Mouse (Mus musculus): ENCODE data around the gene Prickle1. TPM values are rescaled to one million over a fixed set of nuclear protein-coding genes. Genes with fewer than 3 reads are reported as not detected.

The Prickle1 gene
- total and polyA plus RNA-seq, 3 experiments = 0.64 to 1.8 (median 1.7) TPM

GRCm38 (mm10) chr15:93567546-93568307, 28.0 kb downstream of the Prickle1 start:
- Histone ChIP-seq H3K27ac (ENCODE audit: insufficient read depth, low read depth) (no peak overlapping the region), H3K36me3 (replicated peaks in 1 of 2; ENCODE audit: control insufficient read depth in 1 of 2, insufficient read depth in 1 of 2, low read length in 1 of 2) (no peaks in the 10 kb centered on the region), H3K27me3 (replicated peaks) (no peaks in the 10 kb centered on the region), H3K79me2 (replicated peaks; ENCODE audit: control insufficient read depth, extremely low read depth, insufficient read depth, poor library complexity, severe bottlenecking) (no peaks in the 10 kb centered on the region), H3K9me3 (replicated peaks; ENCODE audit: low read length) (no peaks in the 10 kb centered on the region), H3K9ac (ENCODE audit: insufficient read depth, low read depth) (no peak overlapping the region), H3K4me3 (replicated peaks in 1 of 3; ENCODE audit: low read depth in 2 of 3, low read length in 2 of 3, poor library complexity in 1 of 3) (no peak overlapping the region), H3K4me1 (ENCODE audit: control insufficient read depth in 1 of 2, insufficient read depth in 2 of 2) (no peaks in the 10 kb centered on the region), H3K4me2 (ENCODE audit: insufficient read depth, low read depth, poor library complexity, severe bottlenecking) (no peak overlapping the region)
- dilution Hi-C loops (cut with MboI; ENCODE audit: extremely low pct_ligation_motif_present, extremely low pct_unique_long_range_greater_than_20kb, low sequenced_read_pairs) = no loop called here
- TF ChIP-seq ZKSCAN1 (IDR thresholded peaks at IDR 0.05; ENCODE audit: borderline replicate concordance, low read depth, low read length) = no peak
- no peak for DNase-seq (ENCODE audit: extremely low read depth)
- in situ Hi-C loops (cut with MboI; ENCODE audit: low pct_ligation_motif_present, low pct_unique_long_range_greater_than_20kb, low sequenced_read_pairs) = no loop called here

- Histone ChIP-seq H3K27me3 (replicated peaks) (no peaks in the 10 kb centered on the region), H3K9ac (ENCODE audit: insufficient read depth, low read depth) (no peak overlapping the region), H3K4me2 (ENCODE audit: insufficient read depth, low read depth, poor library complexity, severe bottlenecking) (no peak overlapping the region), H3K27ac (ENCODE audit: insufficient read depth, low read depth) (no peak overlapping the region), H3K9me3 (replicated peaks; ENCODE audit: low read length) (no peaks in the 10 kb centered on the region), H3K36me3 (replicated peaks in 1 of 2; ENCODE audit: control insufficient read depth in 1 of 2, insufficient read depth in 1 of 2, low read length in 1 of 2) (no peaks in the 10 kb centered on the region), H3K4me1 (ENCODE audit: control insufficient read depth in 1 of 2, insufficient read depth in 2 of 2) (no peaks in the 10 kb centered on the region), H3K79me2 (replicated peaks; ENCODE audit: control insufficient read depth, extremely low read depth, insufficient read depth, poor library complexity, severe bottlenecking) (no peaks in the 10 kb centered on the region), H3K4me3 (replicated peaks in 1 of 3; ENCODE audit: low read depth in 2 of 3, low read length in 2 of 3, poor library complexity in 1 of 3) (no peak overlapping the region)
- in situ Hi-C loops (cut with MboI; ENCODE audit: low pct_ligation_motif_present, low pct_unique_long_range_greater_than_20kb, low sequenced_read_pairs) (no loop called here), dilution Hi-C loops (cut with MboI; ENCODE audit: extremely low pct_ligation_motif_present, extremely low pct_unique_long_range_greater_than_20kb, low sequenced_read_pairs) (no loop called here)
- TF ChIP-seq MYC (IDR thresholded peaks at IDR 0.05; ENCODE audit: low read depth, low read length) = no peak
- no peak for TF ChIP-seq NRF1 (IDR thresholded peaks at IDR 0.05; ENCODE audit: low read depth, low read length)
- no peak for TF ChIP-seq CHD1 (IDR thresholded peaks at IDR 0.05; ENCODE audit: low read depth, low read length)
- no peak for TF ChIP-seq ETS1 (conservative IDR thresholded peaks at IDR 0.05; ENCODE audit: low read depth, low read length)
- no peak for TF ChIP-seq HCFC1 (IDR thresholded peaks at IDR 0.05; ENCODE audit: low read depth, low read length)
- TF ChIP-seq CHD2 (IDR thresholded peaks at IDR 0.05; ENCODE audit: low read length) = no peak
- TF ChIP-seq MAX (IDR thresholded peaks at IDR 0.05; ENCODE audit: low read length) = no peak
- TF ChIP-seq POLR2A (IDR thresholded peaks at IDR 0.05; ENCODE audit: low read depth, low read length) = no peak
- TF ChIP-seq ELF1 (IDR thresholded peaks at IDR 0.05; ENCODE audit: low read depth, low read length) = no peak
- no peak for TF ChIP-seq USF1 (IDR thresholded peaks at IDR 0.05; ENCODE audit: low read depth, low read length)
- no peak for TF ChIP-seq JUN (IDR thresholded peaks at IDR 0.05; ENCODE audit: insufficient read depth, low read depth, low read length)
- no peak for TF ChIP-seq USF2 (conservative IDR thresholded peaks at IDR 0.05; ENCODE audit: low read depth, low read length)
- no peak for TF ChIP-seq IRF4 (IDR thresholded peaks at IDR 0.05; ENCODE audit: low read depth, low read length)
- TF ChIP-seq CTCF (conservative IDR thresholded peaks at IDR 0.05 in 1 of 2, IDR thresholded peaks at IDR 0.05 in 1 of 2; ENCODE audit: low read depth in 2 of 2, low read length in 2 of 2) = no peak
- no peak for TF ChIP-seq MEF2A (IDR thresholded peaks at IDR 0.05; ENCODE audit: borderline replicate concordance, low read depth, low read length)
- no peak for TF ChIP-seq SMC3 (IDR thresholded peaks at IDR 0.05; ENCODE audit: low read depth, low read length)
- TF ChIP-seq MAFK (IDR thresholded peaks at IDR 0.05; ENCODE audit: insufficient replicate concordance, low read length) = no peak
- TF ChIP-seq E2F4 (IDR thresholded peaks at IDR 0.05; ENCODE audit: insufficient replicate concordance, low read depth, low read length) = no peak
- no peak for DNase-seq (ENCODE audit: extremely low read depth)
Measured at GRCm38 (mm10) chr15:93563491-93563890, 32.2 kb downstream of the Prickle1 start.
